Mouse (Mus musculus): Measurements from ENCODE around the gene Taar3. TPM values are rescaled to one million over a fixed set of nuclear protein-coding genes. Genes with fewer than 3 reads are reported as not detected.

The Taar3 gene
- polyA plus RNA-seq, 2 experiments: not detected

DNA sequence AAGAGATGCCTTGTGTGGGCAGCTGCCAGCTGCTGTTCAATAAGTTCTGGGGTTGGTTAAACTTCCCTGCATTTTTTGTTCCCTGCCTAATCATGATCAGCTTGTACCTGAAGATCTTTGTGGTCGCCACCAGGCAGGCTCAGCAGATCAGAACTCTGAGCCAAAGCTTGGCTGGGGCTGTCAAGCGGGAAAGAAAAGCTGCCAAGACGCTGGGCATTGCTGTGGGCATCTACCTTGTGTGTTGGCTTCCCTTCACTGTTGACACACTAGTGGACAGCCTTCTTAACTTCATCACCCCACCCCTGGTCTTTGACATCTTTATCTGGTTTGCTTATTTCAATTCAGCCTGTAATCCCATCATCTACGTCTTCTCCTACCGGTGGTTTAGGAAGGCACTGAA is 21.9 kb downstream of the Taar3 start:
- no peaks in the 10 kb centered on the region for H3K4me1 ChIP-seq (ENCODE audit: control insufficient read depth, insufficient read depth, low read length)
- H3K4me2 ChIP-seq (replicated peaks; ENCODE audit: low read depth, low read length, severe bottlenecking): no peak overlapping the region
- H3K27me3 ChIP-seq (ENCODE audit: control insufficient read depth, insufficient read depth, low read length): no peaks in the 10 kb centered on the region
- H3K36me3 ChIP-seq (ENCODE audit: control insufficient read depth, insufficient read depth, low read length): no peaks in the 10 kb centered on the region
- no peaks in the 10 kb centered on the region for H3K9me3 ChIP-seq (ENCODE audit: control insufficient read depth, low read length)
- no peak overlapping the region for H3K9ac ChIP-seq (ENCODE audit: low read depth, low read length, severe bottlenecking)
- no peak for ATAC-seq (ENCODE audit: low FRiP score, low read depth)
- no peak overlapping the region for H3K27ac ChIP-seq (replicated peaks; ENCODE audit: low read depth, low read length)
- H3K4me3 ChIP-seq (replicated peaks; ENCODE audit: low read length): no peak overlapping the region
- WGBS: 92% methylated on average over 5 of the region's 5 CpGs
- TF ChIP-seq POLR2A (IDR thresholded peaks at IDR 0.05; ENCODE audit: borderline replicate concordance, extremely low read depth, insufficient read depth, insufficient read length): no peak
- DNase-seq (ENCODE audit: low spot score): no peak

DNA sequence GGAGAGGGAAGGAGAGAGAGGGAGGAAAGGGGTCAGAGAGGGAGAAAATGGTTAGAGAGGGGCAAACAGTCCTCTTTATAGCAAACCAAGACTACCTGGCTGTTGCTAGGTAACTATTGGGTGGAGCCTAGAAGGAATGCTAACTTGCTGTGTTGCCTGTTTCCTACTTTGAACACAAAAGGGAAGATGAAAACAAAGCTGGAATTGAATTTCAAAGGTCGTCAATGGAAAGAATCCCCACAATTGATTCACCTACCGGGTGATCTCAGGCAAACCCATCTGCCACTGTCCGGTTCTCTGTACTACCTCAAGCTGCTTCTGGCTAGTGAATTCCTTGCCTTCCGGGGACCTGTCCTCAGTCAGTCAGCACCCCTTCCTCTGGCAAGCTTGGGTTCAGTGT is 28.6 kb downstream of the Taar3 start:
- no peak for TF ChIP-seq POLR2A (IDR thresholded peaks at IDR 0.05; ENCODE audit: borderline replicate concordance, extremely low read depth, insufficient read depth, insufficient read length)
- no peaks in the 10 kb centered on the region for H3K9me3 ChIP-seq (ENCODE audit: control insufficient read depth, low read length)
- no peak for ATAC-seq (ENCODE audit: low FRiP score, low read depth)

DNA sequence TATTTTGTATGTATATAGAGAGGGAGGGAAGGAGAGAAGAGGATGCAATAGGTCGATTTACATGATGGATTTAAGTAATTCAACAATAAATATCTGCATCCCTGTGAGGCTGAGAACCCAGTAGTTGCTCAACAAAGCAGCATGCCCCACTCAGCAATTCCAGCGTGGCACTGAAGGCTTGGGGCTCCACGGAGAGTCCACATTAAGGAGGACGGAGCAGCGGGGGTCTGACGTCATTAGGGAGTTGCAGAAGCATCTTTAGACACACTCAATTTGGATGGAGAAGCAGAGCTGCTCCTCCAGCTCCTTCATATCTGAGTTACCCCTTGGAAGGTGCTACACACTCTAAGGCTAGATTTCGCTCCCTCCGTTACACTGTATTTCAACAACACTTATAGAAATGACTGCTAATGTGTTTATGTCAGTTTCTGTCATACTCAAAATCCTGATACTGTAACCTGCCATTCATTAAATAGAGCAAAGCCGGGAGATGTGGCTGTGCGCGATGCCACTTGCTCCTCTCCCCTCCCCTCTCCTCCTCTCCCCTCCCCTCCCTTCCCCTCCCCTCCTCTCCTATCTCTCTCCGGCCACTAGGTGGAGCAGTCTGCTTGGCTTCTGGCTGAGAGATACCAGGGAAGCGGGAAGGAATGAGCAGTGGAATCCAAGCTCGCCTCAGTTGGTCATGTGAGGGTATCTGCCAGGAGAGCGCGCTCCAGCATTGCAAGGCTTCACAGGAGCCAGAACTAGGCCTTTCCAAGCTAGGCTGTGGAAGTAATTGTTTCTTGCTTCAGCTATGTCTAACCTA is 29.7 kb downstream of the Taar3 start:
- H3K36me3 ChIP-seq (ENCODE audit: control insufficient read depth, insufficient read depth, low read length): no peaks in the 10 kb centered on the region
- H3K27me3 ChIP-seq (ENCODE audit: control insufficient read depth, insufficient read depth, low read length): no peaks in the 10 kb centered on the region
- no peaks in the 10 kb centered on the region for H3K4me1 ChIP-seq (ENCODE audit: control insufficient read depth, insufficient read depth, low read length)
- TF ChIP-seq POLR2A (IDR thresholded peaks at IDR 0.05; ENCODE audit: borderline replicate concordance, extremely low read depth, insufficient read depth, insufficient read length): no peak
- H3K4me2 ChIP-seq (replicated peaks; ENCODE audit: low read depth, low read length, severe bottlenecking): no peak overlapping the region
- H3K27ac ChIP-seq (replicated peaks; ENCODE audit: low read depth, low read length): no peak overlapping the region
- WGBS: 42% methylated on average over 16 of the region's 16 CpGs
- no peak overlapping the region for H3K9ac ChIP-seq (ENCODE audit: low read depth, low read length, severe bottlenecking)
- no peaks in the 10 kb centered on the region for H3K9me3 ChIP-seq (ENCODE audit: control insufficient read depth, low read length)
- ATAC-seq (ENCODE audit: low FRiP score, low read depth) (peak; percentile 60), DNase-seq (ENCODE audit: low spot score) (peak; percentile 54)
- no peak overlapping the region for H3K4me3 ChIP-seq (replicated peaks; ENCODE audit: low read length)

More for the DNA sequence above, 28.6 kb downstream of the Taar3 start:
- Histone ChIP-seq H3K27me3 (ENCODE audit: control insufficient read depth, insufficient read depth, low read length) (no peaks in the 10 kb centered on the region), H3K4me2 (replicated peaks; ENCODE audit: low read depth, low read length, severe bottlenecking) (no peak overlapping the region), H3K27ac (replicated peaks; ENCODE audit: low read depth, low read length) (no peak overlapping the region), H3K4me1 (ENCODE audit: control insufficient read depth, insufficient read depth, low read length) (no peaks in the 10 kb centered on the region), H3K9ac (ENCODE audit: low read depth, low read length, severe bottlenecking) (no peak overlapping the region), H3K4me3 (replicated peaks; ENCODE audit: low read length) (no peak overlapping the region), H3K36me3 (ENCODE audit: control insufficient read depth, insufficient read depth, low read length) (no peaks in the 10 kb centered on the region)
- 55% methylated on average over 4 of the region's 4 CpGs for WGBS
- DNase-seq (ENCODE audit: low spot score): no peak

DNA sequence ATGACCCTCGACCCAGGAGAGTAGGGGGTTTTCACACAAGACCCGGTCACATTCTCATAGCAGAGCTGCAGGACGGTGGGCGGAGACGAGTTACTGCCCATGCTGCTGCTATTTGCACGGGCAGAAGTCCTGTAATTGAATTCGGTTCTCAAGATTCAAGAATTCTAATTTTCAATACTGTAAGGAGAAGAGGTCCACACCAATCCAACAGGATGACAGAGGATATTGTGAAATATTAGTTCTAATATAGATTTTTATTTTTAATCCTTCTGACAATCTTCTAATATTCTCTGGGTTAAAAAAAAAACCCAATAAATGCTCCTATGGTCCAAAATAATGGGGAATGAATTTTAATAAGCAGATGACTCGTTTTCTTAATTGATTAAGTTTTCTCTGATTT is 36.2 kb downstream of the Taar3 start, which contains the start of gene Taar6:
Gene Taar6, minus strand, starts transcription at position 101 of the 400 bp plus-strand sequence.
- DNase-seq (ENCODE audit: low spot score) (no peak), ATAC-seq (ENCODE audit: low FRiP score, low read depth) (no peak)
- TF ChIP-seq POLR2A (IDR thresholded peaks at IDR 0.05; ENCODE audit: borderline replicate concordance, extremely low read depth, insufficient read depth, insufficient read length): no peak
- Histone ChIP-seq H3K9me3 (ENCODE audit: control insufficient read depth, low read length) (no peaks in the 10 kb centered on the region), H3K4me1 (ENCODE audit: control insufficient read depth, insufficient read depth, low read length) (no peaks in the 10 kb centered on the region), H3K27me3 (ENCODE audit: control insufficient read depth, insufficient read depth, low read length) (no peaks in the 10 kb centered on the region), H3K36me3 (ENCODE audit: control insufficient read depth, insufficient read depth, low read length) (no peaks in the 10 kb centered on the region), H3K9ac (ENCODE audit: low read depth, low read length, severe bottlenecking) (no peak within 1 kb of the TSS), H3K4me2 (replicated peaks; ENCODE audit: low read depth, low read length, severe bottlenecking) (no peak within 1 kb of the TSS), H3K4me3 (replicated peaks; ENCODE audit: low read length) (no peak within 1 kb of the TSS), H3K27ac (replicated peaks; ENCODE audit: low read depth, low read length) (no peak within 1 kb of the TSS)
- WGBS: 81% methylated on average over 8 of the region's 8 CpGs

DNA sequence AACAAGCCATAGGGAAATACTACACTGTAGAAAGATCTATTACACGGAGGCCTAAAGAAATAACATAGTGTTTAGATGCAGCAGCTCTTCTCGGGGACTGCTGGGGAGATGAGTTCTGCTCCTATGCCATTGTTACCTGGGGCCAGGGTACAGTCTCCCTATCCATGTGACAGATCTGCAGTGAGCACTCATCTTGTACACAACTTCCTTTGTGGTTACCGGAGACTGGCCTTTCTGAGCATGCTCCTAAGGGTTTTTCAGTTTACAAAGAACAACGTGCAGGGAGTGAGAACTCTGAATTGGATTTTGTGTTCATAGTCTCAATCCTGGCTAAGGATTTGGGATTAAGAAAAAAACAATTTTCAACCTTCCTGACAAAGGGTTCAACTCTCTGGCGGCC is 37.1 kb downstream of the Taar3 start:
- no peaks in the 10 kb centered on the region for H3K36me3 ChIP-seq (ENCODE audit: control insufficient read depth, insufficient read depth, low read length)
- no peak overlapping the region for H3K27ac ChIP-seq (replicated peaks; ENCODE audit: low read depth, low read length)
- no peaks in the 10 kb centered on the region for H3K27me3 ChIP-seq (ENCODE audit: control insufficient read depth, insufficient read depth, low read length)
- H3K4me3 ChIP-seq (replicated peaks; ENCODE audit: low read length): no peak overlapping the region
- WGBS: 75% methylated on average over 5 of the region's 5 CpGs
- ATAC-seq (ENCODE audit: low FRiP score, low read depth) (no peak), DNase-seq (ENCODE audit: low spot score) (no peak)
- no peaks in the 10 kb centered on the region for H3K4me1 ChIP-seq (ENCODE audit: control insufficient read depth, insufficient read depth, low read length)
- no peaks in the 10 kb centered on the region for H3K9me3 ChIP-seq (ENCODE audit: control insufficient read depth, low read length)
- no peak overlapping the region for H3K4me2 ChIP-seq (replicated peaks; ENCODE audit: low read depth, low read length, severe bottlenecking)
- no peak overlapping the region for H3K9ac ChIP-seq (ENCODE audit: low read depth, low read length, severe bottlenecking)
- no peak for TF ChIP-seq POLR2A (IDR thresholded peaks at IDR 0.05; ENCODE audit: borderline replicate concordance, extremely low read depth, insufficient read depth, insufficient read length)
